Mouse (Mus musculus) cerebral cortex, adult 2 months (tissue): ENCODE measurements around the gene Vmn2r75.

Source experiments
- WGBS: fragments of 180-500 bp; shearing (Covaris S2); methylation state at CpG from one replicate; pipeline ENCODE4 v1.1.7; 2018; 5-methylcytosine and 5-hydroxymethylcytosine counted together

The Vmn2r75 gene

GRCm38 (mm10) chr7:86171678-86172077 lies at the start of gene Vmn2r75:
Gene Vmn2r75, minus strand, starts transcription at chr7:86171778.
- WGBS, result 45% methylated on average over 1 of the region's 1 CpGs
